30 mouse cellular contexts compared by ENCODE assay signal in genomic region chr17:28027197-28027596, GRCm38 (mm10). TPM values are rescaled to one million over a fixed set of nuclear protein-coding genes. Genes with fewer than 3 reads are reported as not detected.
DNase-seq lines count a peak whose midpoint lies in the region; ATAC-seq and TF ChIP-seq lines count a peak whose summit lies in the region.
"Had no signal": no experiment of that assay in that cellular context is flagged by ENCODE, and none has a peak within 500 bp of the region (broad histone marks: within the 10 kb centered on the region; RNA-seq: fewer than 3 reads in every experiment).

No protein-coding gene starts in this region.

- peak overlapping the region; percentile 76 for H3K27ac ChIP-seq in gastrocnemius, adult 2 months
- peak overlapping the region; percentile 58; the same call in 1 of the 2 replicates for H3K27ac ChIP-seq in layer of hippocampus, adult 2 months
- H3K27ac ChIP-seq in lung, postnatal 0 days (ENCODE audit: low read length), result peak overlapping the region; percentile 90; the same call in 1 of the 2 replicates
- H3K27ac ChIP-seq in limb, embryonic 13.5 days, result peak overlapping the region; percentile 3; the same call in 1 of the 2 replicates
- H3K27ac ChIP-seq: liver, embryonic 14.5 days; midbrain, embryonic 15.5 days had no signal

- no peaks in the 10 kb centered on the region for H3K9me3 ChIP-seq in lung, postnatal 0 days (ENCODE audit: low read length)
- no peaks in the 10 kb centered on the region for H3K9me3 ChIP-seq in limb, embryonic 13.5 days
- H3K9me3 ChIP-seq: heart, embryonic 15.5 days; hindbrain, embryonic 15.5 days; limb, embryonic 15.5 days; midbrain, embryonic 10.5 days; midbrain, embryonic 15.5 days; neural tube, embryonic 15.5 days; stomach, embryonic 15.5 days had no signal

- no peak overlapping the region for H3K9ac ChIP-seq in lung, postnatal 0 days (replicated peaks; ENCODE audit: low read depth)
- H3K9ac ChIP-seq in limb, embryonic 13.5 days, result no peak overlapping the region
- H3K9ac ChIP-seq: heart, embryonic 15.5 days; hindbrain, embryonic 15.5 days; limb, embryonic 15.5 days; liver, embryonic 14.5 days; midbrain, embryonic 15.5 days; neural tube, embryonic 15.5 days; stomach, embryonic 15.5 days had no signal

- TF ChIP-seq EP300 in lung, postnatal 0 days (IDR thresholded peaks at IDR 0.05), result no peak

- ATAC-seq in lung, postnatal 0 days, result no peak
- no peak for ATAC-seq in limb, embryonic 13.5 days (ENCODE audit: low FRiP score, low read depth)
- ATAC-seq: CD4-positive, CD25-positive, alpha-beta regulatory T cell, adult 4 months; forebrain, embryonic 16.5 days; inflammation-experienced regulatory T-cells, adult 6 months; midbrain, embryonic 15.5 days had no signal

- no peaks in the 10 kb centered on the region for H3K27me3 ChIP-seq in lung, postnatal 0 days (replicated peaks; ENCODE audit: insufficient read depth, low read length)
- no peaks in the 10 kb centered on the region for H3K27me3 ChIP-seq in limb, embryonic 13.5 days
- H3K27me3 ChIP-seq: heart, embryonic 15.5 days; hindbrain, embryonic 15.5 days; limb, embryonic 15.5 days; midbrain, embryonic 15.5 days; neural tube, embryonic 15.5 days; stomach, embryonic 15.5 days had no signal

- no peak overlapping the region for H3K4me2 ChIP-seq in lung, postnatal 0 days (replicated peaks; ENCODE audit: low read depth, low read length)
- H3K4me2 ChIP-seq in limb, embryonic 13.5 days (replicated peaks), result no peak overlapping the region
- H3K4me2 ChIP-seq: heart, embryonic 15.5 days; hindbrain, embryonic 15.5 days; limb, embryonic 15.5 days; midbrain, embryonic 15.5 days; neural tube, embryonic 15.5 days; stomach, embryonic 15.5 days had no signal

- no peak for DNase-seq in gastrocnemius, adult 2 months
- DNase-seq in gastrocnemius, postnatal 14 days, result no peak
- DNase-seq in layer of hippocampus, adult 2 months (ENCODE audit: low spot score in 2 of 2), result no peak
- no peak for DNase-seq in layer of hippocampus, postnatal 25 days (ENCODE audit: extremely low spot score in 1 of 2, low spot score in 1 of 2)
- DNase-seq in lung, postnatal 0 days (ENCODE audit: low spot score), result no peak
- DNase-seq in lung, postnatal 25 days (ENCODE audit: low spot score), result no peak
- no peak for DNase-seq in kidney, postnatal 14 days
- DNase-seq: adrenal gland, postnatal 25 days; cerebellum, adult 11-12 months; cerebellum, adult 9-11 months; embryo, embryonic 11 days; heart, postnatal 4 days; layer of hippocampus, adult 9-11 months; lung, postnatal 4 days; retina, postnatal 1 day; right cerebral cortex, postnatal 14 days had no signal

- no peak overlapping the region for H3K4me3 ChIP-seq in gastrocnemius, adult 2 months
- no peak overlapping the region for H3K4me3 ChIP-seq in layer of hippocampus, adult 2 months
- H3K4me3 ChIP-seq in lung, postnatal 0 days (ENCODE audit: low read depth, low read length), result no peak overlapping the region
- H3K4me3 ChIP-seq in limb, embryonic 13.5 days, result no peak overlapping the region
- H3K4me3 ChIP-seq: heart, embryonic 15.5 days; hindbrain, embryonic 15.5 days; limb, embryonic 15.5 days; midbrain, embryonic 10.5 days; midbrain, embryonic 15.5 days; neural tube, embryonic 15.5 days; stomach, embryonic 15.5 days had no signal

- no peak for TF ChIP-seq CTCF in gastrocnemius, adult 2 months (IDR thresholded peaks at IDR 0.05)
- no peak for TF ChIP-seq CTCF in layer of hippocampus, adult 2 months (conservative IDR thresholded peaks at IDR 0.05)
- no peak for TF ChIP-seq CTCF in lung, postnatal 0 days (IDR thresholded peaks at IDR 0.05)

- intact Hi-C loops in gastrocnemius, adult 2 months (cut with DNase I), result no loop called here
- intact Hi-C loops in gastrocnemius, postnatal 14 days (cut with DNase I; ENCODE audit: low total_unique reads), result no loop called here

- WGBS in lung, postnatal 0 days, result 89% methylated on average over 6 of the region's 6 CpGs
- 92% methylated on average over 6 of the region's 6 CpGs for WGBS in limb, embryonic 13.5 days

- H3K4me1 ChIP-seq in lung, postnatal 0 days (ENCODE audit: insufficient read depth, low read depth, low read length), result peaks cover 72% of the 10 kb centered on the region
- peaks cover 82% of the 10 kb centered on the region for H3K4me1 ChIP-seq in limb, embryonic 13.5 days

- H3K36me3 ChIP-seq in lung, postnatal 0 days (ENCODE audit: insufficient read depth, low read length), result no peaks in the 10 kb centered on the region
- H3K36me3 ChIP-seq in limb, embryonic 13.5 days, result peaks cover 10% of the 10 kb centered on the region
- H3K36me3 ChIP-seq: heart, embryonic 15.5 days; hindbrain, embryonic 15.5 days; midbrain, embryonic 15.5 days; neural tube, embryonic 15.5 days; stomach, embryonic 15.5 days had no signal

RNA-seq across cellular contexts. Expression of gene Tcp11, which starts 53.2 kb away (rescaled TPM):
- total RNA-seq in gastrocnemius, adult 2 months (2021), result not detected
- total RNA-seq in gastrocnemius, postnatal 14 days (2021), result not detected
- under 1 TPM; 0.74 to 0.84 TPM for total RNA-seq in layer of hippocampus, adult 2 months (2021)
- 1 to 10 TPM; 1.2 to 1.3 TPM for total RNA-seq in layer of hippocampus, postnatal 25 days (2021)
- polyA plus RNA-seq in lung, postnatal 0 days (2015; fragmentation: Nextera tagmentation; extraction: Ambion mirVana), result 6.0 and 7.1 TPM in 2 replicates
- polyA plus RNA-seq in limb, embryonic 13.5 days (2015; fragmentation: Nextera tagmentation; extraction: Ambion mirVana), result 1.4 and 1.9 TPM in 2 replicates
- total RNA-seq: adrenal gland, adult 18-20 months; adrenal gland, postnatal 25 days; gastrocnemius, adult 8-10 months had no signal

Comparison
In these comparisons a context has a peak if more than half of its experiments do, and no peak if none do; other contexts are left out.
1. H3K27ac ChIP-seq: peak in every context shown above with its lines; median percentile 90 in lung, postnatal 0 days; 76 in gastrocnemius, adult 2 months; 58 in layer of hippocampus, adult 2 months; 3 in limb, embryonic 13.5 days.